Mouse (Mus musculus): ENCODE measurements around the gene Pate3.
"Not testable (repeated sequence)": the region's sequence is repeated elsewhere in the genome, so short reads cannot be mapped to it uniquely, and the experiment has no call there.

The Pate3 gene

GRCm38 (mm10) chr9:35648102-35648501 is at the start of gene Pate3:
Gene Pate3, minus strand, starts transcription at chr9:35648202.
- DNase-seq (ENCODE audit: low spot score in 2 of 2) = no peak

- no peak for DNase-seq (ENCODE audit: low spot score in 2 of 2)
These were observed 43.9 kb upstream of the Pate3 start for GRCm38 (mm10) chr9:35691924-35692323.

- DNase-seq (ENCODE audit: low spot score in 2 of 2) = no peak
These were observed 39.0 kb upstream of the Pate3 start, which contains the start of gene Pate1 for GRCm38 (mm10) chr9:35687013-35687412. Gene Pate1, minus strand, starts transcription at chr9:35687390.

GRCm38 (mm10) chr9:35673557-35673956 is 25.6 kb upstream of the Pate3 start:
- no peak for DNase-seq (ENCODE audit: low spot score in 2 of 2)

- DNase-seq (ENCODE audit: low spot score in 2 of 2) = no peak
These were observed 15.0 kb downstream of the Pate3 start for GRCm38 (mm10) chr9:35632981-35633380.

GRCm38 (mm10) chr9:35616784-35617183 is 31.2 kb downstream of the Pate3 start:
- DNase-seq (ENCODE audit: low spot score in 2 of 2) = not testable (repeated sequence)

GRCm38 (mm10) chr9:35614005-35614404 is 34.0 kb downstream of the Pate3 start:
- DNase-seq (ENCODE audit: low spot score in 2 of 2) = no peak

GRCm38 (mm10) chr9:35611841-35612240 is 36.2 kb downstream of the Pate3 start, which contains the start of gene Pate4:
Gene Pate4, minus strand, starts transcription at chr9:35611941.
- no peak for DNase-seq (ENCODE audit: low spot score in 2 of 2)

- DNase-seq (ENCODE audit: low spot score in 2 of 2) = no peak
These were observed 40.2 kb downstream of the Pate3 start for GRCm38 (mm10) chr9:35607647-35608405.
